Mouse (Mus musculus) ES-Bruce4 (cell line): ENCODE data around the gene Dagla.

ENCODE experiments used
- CTCF ChIP-seq: IDR thresholded peaks from one replicate; pipeline ENCODE4 v1.8.1; 2011; ENCODE audit warnings: low read depth, low read length
- POLR2A ChIP-seq: IDR thresholded peaks from one replicate; pipeline ENCODE4 v1.8.1; 2011; ENCODE audit warnings: low read length; ENCODE audit not compliant: insufficient read depth

DNA sequence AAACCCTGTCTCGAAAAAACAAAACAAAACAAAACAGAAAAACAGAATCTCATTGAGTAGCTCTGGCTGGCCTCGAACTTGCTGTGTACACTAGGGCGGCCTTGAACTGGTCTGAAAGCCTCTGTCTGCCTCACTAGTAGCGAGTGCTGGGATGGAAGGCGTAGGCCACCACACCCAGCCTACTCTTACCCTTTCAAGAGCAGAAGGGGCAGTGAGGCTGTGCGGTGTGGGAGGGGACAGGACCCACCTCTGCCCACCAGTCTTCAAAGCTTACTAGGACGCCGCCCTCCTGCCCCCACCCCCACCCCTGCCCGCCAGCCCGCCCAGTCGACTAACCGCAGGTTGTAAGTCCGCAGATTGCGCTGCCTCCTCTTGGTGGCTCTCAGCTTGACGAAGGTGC, 35.8 kb downstream of the Dagla start:
- TF ChIP-seq CTCF (no peak), POLR2A (no peak)
